Mouse (Mus musculus): Measurements from ENCODE around the gene Snx32. TPM values are rescaled to one million over a fixed set of nuclear protein-coding genes. Genes with fewer than 3 reads are reported as not detected.

Gene Snx32
- total RNA-seq (2021), result 10 to 100 TPM; 81.5 to 89.0 TPM
- long read RNA-seq, experiment 1, transcript Snx32-201 (13 exons, 1,703 nt), result major isoform, 27 of 89 reads
- long read RNA-seq, experiment 1, partial matches to known transcripts, result 10 of 89 reads
- long read RNA-seq, experiment 1, other reads (novel, unspliced or antisense), result 48 of 89 reads
- long read RNA-seq, experiment 2, transcript Snx32-201 (13 exons, 1,703 nt), result major isoform, 25 of 87 reads
- long read RNA-seq, experiment 2, partial matches to known transcripts, result 8 of 87 reads
- long read RNA-seq, experiment 2, other reads (novel, unspliced or antisense), result 50 of 87 reads

DNA sequence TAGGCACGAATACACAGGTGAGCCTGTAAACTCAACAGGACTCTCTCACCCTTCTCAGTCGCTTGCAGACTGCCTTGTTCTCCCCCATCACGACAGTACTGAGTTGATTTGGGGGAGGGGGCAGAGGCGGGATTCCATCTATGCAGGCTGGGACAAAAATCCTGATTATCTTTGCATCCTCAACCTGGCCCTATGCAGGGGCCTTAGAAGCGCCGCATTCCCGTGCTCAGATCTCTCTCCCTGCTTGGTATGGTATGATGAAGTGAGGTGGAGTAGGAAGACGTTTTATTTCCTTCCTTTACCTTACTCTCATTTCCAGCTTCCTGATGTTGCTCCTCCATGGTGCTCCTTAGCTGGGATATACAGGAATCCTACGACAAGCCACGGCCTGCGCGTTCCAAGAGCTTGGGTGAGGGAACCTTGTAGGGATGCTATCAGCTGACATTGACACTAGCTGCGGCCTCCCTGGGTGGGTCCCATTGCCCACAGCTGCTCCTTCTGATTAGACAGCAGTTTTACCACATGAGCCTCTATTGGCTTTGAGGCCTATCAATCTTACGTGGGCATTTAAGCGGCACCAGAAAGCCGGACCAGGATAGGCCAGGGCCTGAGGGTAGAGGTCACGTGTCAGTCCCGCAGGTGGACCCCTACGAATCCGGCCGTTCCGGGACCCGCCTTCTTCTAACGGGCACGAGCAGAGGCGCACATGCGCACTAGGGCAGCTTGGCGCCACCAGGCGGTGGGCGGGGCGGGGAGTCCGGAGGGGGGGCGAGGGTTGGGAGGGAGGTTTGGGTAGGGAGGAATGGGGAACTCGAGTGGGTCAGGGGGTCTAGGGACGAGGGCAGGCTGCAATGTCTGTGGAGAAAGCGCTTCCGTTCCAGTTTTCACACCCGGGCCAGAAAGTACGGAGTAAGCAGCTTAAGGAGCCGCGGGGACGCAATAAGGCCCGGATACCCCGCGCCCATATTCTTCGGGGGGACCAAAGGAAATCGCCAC lies at the start of gene Snx32:
TSS of gene Snx32 (minus strand) at position 508 of the 996 bp plus-strand sequence.
- peak; percentile 32 for TF ChIP-seq CTCF (IDR thresholded peaks at IDR 0.05)
- intact Hi-C loops (cut with DNase I), result loop anchor here (2.0 kb wide), 1 partner anchor 20 kb away; the partner anchor contains the start of gene Cfl1
- Histone ChIP-seq H3K27ac (peak within 1 kb of the TSS; percentile 90), H3K4me3 (peak within 1 kb of the TSS; percentile 59)
- peak; percentile 95 to 98 for DNase-seq (ENCODE audit: extremely low spot score in 1 of 2, low spot score in 2 of 2)

DNA sequence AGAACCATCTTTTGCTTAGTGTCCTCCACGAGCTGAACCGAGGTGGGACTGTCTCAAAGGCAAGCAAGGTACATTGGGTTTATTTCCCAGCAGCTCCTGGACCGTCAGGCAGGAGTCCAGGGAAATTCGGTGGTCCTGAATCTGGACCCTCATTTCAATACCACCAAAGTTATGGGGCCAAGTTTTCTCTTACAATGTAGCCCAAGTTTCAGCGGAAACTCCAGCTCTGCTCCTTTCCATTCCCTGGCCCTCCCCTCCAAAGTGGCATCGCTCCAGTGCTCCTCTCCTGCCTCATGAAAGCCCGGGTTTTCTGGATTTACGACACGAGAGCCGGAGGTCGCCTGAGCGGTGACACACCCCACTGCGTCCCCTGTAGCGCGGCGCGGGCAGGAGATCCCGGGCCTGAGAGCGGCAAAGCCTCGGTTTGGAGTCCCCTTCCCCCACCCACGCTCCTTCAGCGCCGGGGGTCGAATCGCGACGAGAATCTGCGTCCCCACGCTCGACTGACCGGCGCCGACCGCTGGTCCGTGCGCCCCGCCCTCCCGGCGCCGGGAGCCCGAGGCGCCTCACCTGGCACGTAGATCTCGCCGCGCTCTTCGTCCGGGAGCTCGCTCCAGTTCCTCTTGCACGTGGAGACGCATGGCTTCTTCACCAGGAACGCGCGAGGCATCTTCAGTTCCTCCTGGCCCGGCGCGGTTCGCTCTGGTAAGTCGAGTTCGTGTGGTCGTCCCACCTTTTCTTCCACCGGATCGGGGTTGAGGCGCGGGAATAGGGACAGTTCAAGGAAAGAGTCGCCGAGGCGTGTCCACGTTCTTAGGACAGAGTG lies 49.5 kb upstream of the Snx32 start:
- Histone ChIP-seq H3K4me3 (peak overlapping the region; percentile 33), H3K27ac (no peak overlapping the region)
- intact Hi-C loops (cut with DNase I), result no loop called here
- TF ChIP-seq CTCF (IDR thresholded peaks at IDR 0.05), result no peak
- DNase-seq (ENCODE audit: extremely low spot score in 1 of 2, low spot score in 2 of 2), result no peak

DNA sequence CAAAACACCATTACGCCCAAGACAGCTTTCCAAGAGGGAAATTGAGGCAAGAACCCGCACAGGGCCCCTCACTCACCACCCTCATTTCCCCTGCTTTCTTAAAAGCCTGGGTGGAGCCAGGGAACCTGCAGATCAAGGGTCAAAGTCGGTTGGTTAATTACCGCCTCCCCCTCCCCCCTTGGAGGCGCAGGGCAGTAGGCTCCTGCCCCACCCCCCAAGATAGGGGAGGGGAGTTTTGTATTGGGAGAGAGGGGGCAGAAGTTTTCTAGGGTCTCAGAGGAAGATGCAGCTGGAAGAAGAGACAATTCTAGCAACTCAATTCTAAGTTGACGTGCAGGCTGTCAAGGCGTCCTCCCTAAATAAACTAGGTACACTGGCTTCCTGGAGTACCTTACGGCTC lies 48.9 kb upstream of the Snx32 start:
- H3K4me3 ChIP-seq, result no peak overlapping the region
- intact Hi-C loops (cut with DNase I), result no loop called here

GRCm38 (mm10) chr19:5558770-5559169 lies 48.4 kb upstream of the Snx32 start:
- TF ChIP-seq CTCF (IDR thresholded peaks at IDR 0.05), result no peak
- no peak for DNase-seq (ENCODE audit: extremely low spot score in 1 of 2, low spot score in 2 of 2)
- intact Hi-C loops (cut with DNase I), result no loop called here
- H3K4me3 ChIP-seq, result no peak overlapping the region
- H3K27ac ChIP-seq, result no peak overlapping the region

More for the DNA sequence above, 48.9 kb upstream of the Snx32 start:
- no peak for DNase-seq (ENCODE audit: extremely low spot score in 1 of 2, low spot score in 2 of 2)
- no peak for TF ChIP-seq CTCF (IDR thresholded peaks at IDR 0.05)
- H3K27ac ChIP-seq, result no peak overlapping the region

- no peak overlapping the region for H3K4me3 ChIP-seq
- no peak for DNase-seq (ENCODE audit: extremely low spot score in 1 of 2, low spot score in 2 of 2)
- H3K27ac ChIP-seq, result no peak overlapping the region
- no peak for TF ChIP-seq CTCF (IDR thresholded peaks at IDR 0.05)
- intact Hi-C loops (cut with DNase I), result no loop called here
Observed at GRCm38 (mm10) chr19:5558169-5558568, 47.8 kb upstream of the Snx32 start.

DNA sequence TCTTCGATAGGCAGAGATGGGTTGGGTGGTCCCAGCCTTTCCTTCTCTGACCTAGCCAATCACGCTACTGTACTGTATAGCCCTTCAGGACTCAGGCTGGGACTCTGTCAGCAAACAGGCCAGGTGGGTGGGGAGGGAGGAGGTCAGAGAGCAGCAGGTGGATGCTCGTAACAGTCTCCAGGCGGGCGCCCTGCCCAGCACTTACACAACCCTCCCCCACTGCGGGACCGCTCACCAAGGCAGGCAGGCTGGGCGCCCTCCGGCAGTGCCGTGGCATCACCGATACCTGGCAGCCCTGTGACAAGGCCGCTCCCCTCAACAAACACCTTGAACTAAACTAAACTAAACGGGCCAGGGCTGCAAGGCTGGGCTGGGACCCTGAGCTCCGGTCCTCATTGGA lies 43.9 kb upstream of the Snx32 start:
- H3K4me3 ChIP-seq, result no peak overlapping the region
- TF ChIP-seq CTCF (IDR thresholded peaks at IDR 0.05), result no peak
- intact Hi-C loops (cut with DNase I), result no loop called here

DNA sequence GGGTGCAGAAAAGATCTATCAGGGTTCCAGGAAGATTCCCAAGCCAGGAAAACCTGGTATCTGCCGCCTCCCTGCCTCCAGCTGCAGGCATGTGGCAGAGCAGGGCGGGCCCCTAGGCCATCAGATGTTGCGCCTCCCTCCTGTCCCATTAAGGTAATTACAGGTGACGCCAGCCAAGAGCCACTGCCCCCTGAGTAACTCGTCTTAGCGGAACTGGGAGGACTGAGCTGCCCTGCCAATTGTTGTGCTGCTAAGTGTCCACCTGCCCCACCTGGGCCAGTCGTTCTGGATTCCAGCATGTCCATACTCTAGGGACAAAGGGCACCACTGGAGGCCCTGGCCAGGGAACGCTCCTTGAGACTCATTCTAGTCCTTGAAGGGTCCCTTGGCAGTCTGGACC lies 43.5 kb upstream of the Snx32 start:
- TF ChIP-seq CTCF (IDR thresholded peaks at IDR 0.05), result no peak

More for the DNA sequence above, 43.9 kb upstream of the Snx32 start:
- H3K27ac ChIP-seq, result no peak overlapping the region
- DNase-seq (ENCODE audit: extremely low spot score in 1 of 2, low spot score in 2 of 2), result no peak

GRCm38 (mm10) chr19:5547471-5548056 lies 37.2 kb upstream of the Snx32 start:
- no peak for TF ChIP-seq CTCF (IDR thresholded peaks at IDR 0.05)
- no peak overlapping the region for H3K27ac ChIP-seq
- no peak for DNase-seq (ENCODE audit: extremely low spot score in 1 of 2, low spot score in 2 of 2)
- no peak overlapping the region for H3K4me3 ChIP-seq
- intact Hi-C loops (cut with DNase I), result no loop called here

More for the DNA sequence above, 43.5 kb upstream of the Snx32 start:
- Histone ChIP-seq H3K4me3 (no peak overlapping the region), H3K27ac (no peak overlapping the region)
- intact Hi-C loops (cut with DNase I), result no loop called here
- DNase-seq (ENCODE audit: extremely low spot score in 1 of 2, low spot score in 2 of 2), result no peak

- intact Hi-C loops (cut with DNase I), result no loop called here
- no peak for TF ChIP-seq CTCF (IDR thresholded peaks at IDR 0.05)
Observed at GRCm38 (mm10) chr19:5544031-5544430, 33.7 kb upstream of the Snx32 start.

GRCm38 (mm10) chr19:5543362-5543761 lies 33.0 kb upstream of the Snx32 start:
- DNase-seq (ENCODE audit: extremely low spot score in 1 of 2, low spot score in 2 of 2), result no peak
- intact Hi-C loops (cut with DNase I), result no loop called here
- no peak for TF ChIP-seq CTCF (IDR thresholded peaks at IDR 0.05)
- H3K4me3 ChIP-seq, result no peak overlapping the region
- H3K27ac ChIP-seq, result no peak overlapping the region

More at GRCm38 (mm10) chr19:5544031-5544430, 33.7 kb upstream of the Snx32 start:
- DNase-seq (ENCODE audit: extremely low spot score in 1 of 2, low spot score in 2 of 2), result no peak
- no peak overlapping the region for H3K27ac ChIP-seq
- H3K4me3 ChIP-seq, result no peak overlapping the region

GRCm38 (mm10) chr19:5538786-5539185 lies 28.4 kb upstream of the Snx32 start:
- Histone ChIP-seq H3K27ac (no peak overlapping the region), H3K4me3 (no peak overlapping the region)
- no peak for DNase-seq (ENCODE audit: extremely low spot score in 1 of 2, low spot score in 2 of 2)
- no peak for TF ChIP-seq CTCF (IDR thresholded peaks at IDR 0.05)
- intact Hi-C loops (cut with DNase I), result no loop called here
